Mouse (Mus musculus): ENCODE results near the gene Enah. TPM values are rescaled to one million over a fixed set of nuclear protein-coding genes. Genes with fewer than 3 reads are reported as not detected.

Enah gene
- polyA plus RNA-seq, 1 experiment = 0.01 TPM

- Histone ChIP-seq H3K27me3 (ENCODE audit: control insufficient read depth) (no peaks in the 10 kb centered on the region), H3K4me1 (ENCODE audit: control insufficient read depth) (no peaks in the 10 kb centered on the region), H3K36me3 (ENCODE audit: control insufficient read depth) (no peaks in the 10 kb centered on the region), H3K9me3 (ENCODE audit: control insufficient read depth, low read length) (no peaks in the 10 kb centered on the region), H3K4me3 (replicated peaks) (no peak overlapping the region)
- TF ChIP-seq TAL1 (IDR thresholded peaks at IDR 0.05; ENCODE audit: low read length) (no peak), GATA1 (IDR thresholded peaks at IDR 0.05; ENCODE audit: low read length) (no peak)
Observed at GRCm38 (mm10) chr1:182054651-182055050, 34.9 kb upstream of the Enah start.

DNA sequence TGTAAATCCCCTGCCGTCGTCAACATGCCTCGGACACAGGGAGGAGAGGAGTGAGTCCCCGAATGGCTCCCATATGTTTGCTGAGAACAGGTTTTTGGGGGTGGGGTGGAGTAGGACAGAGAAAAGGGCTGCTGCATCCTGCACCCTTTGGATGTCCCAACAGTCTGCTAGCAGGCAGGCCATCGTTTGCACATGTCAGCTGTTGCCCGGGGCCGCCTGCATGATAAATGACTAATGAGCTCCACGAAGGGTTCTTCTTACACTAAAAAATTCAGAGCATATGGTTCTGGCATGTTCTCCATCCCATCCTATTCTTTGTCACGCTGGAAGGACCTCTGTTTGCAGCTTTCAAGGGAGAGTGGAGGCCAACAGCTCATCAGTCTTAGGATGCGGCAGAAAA, 33.2 kb upstream of the Enah start:
- Histone ChIP-seq H3K4me1 (ENCODE audit: control insufficient read depth) (no peaks in the 10 kb centered on the region), H3K9me3 (ENCODE audit: control insufficient read depth, low read length) (no peaks in the 10 kb centered on the region), H3K4me3 (replicated peaks) (no peak overlapping the region), H3K27me3 (ENCODE audit: control insufficient read depth) (no peaks in the 10 kb centered on the region), H3K36me3 (ENCODE audit: control insufficient read depth) (no peaks in the 10 kb centered on the region)
- TF ChIP-seq TAL1 (IDR thresholded peaks at IDR 0.05; ENCODE audit: low read length) (no peak), GATA1 (IDR thresholded peaks at IDR 0.05; ENCODE audit: low read length) (no peak)

- no peaks in the 10 kb centered on the region for H3K36me3 ChIP-seq (ENCODE audit: control insufficient read depth)
- TF ChIP-seq TAL1 (IDR thresholded peaks at IDR 0.05; ENCODE audit: low read length) (no peak), GATA1 (IDR thresholded peaks at IDR 0.05; ENCODE audit: low read length) (no peak)
- no peaks in the 10 kb centered on the region for H3K9me3 ChIP-seq (ENCODE audit: control insufficient read depth, low read length)
- no peaks in the 10 kb centered on the region for H3K27me3 ChIP-seq (ENCODE audit: control insufficient read depth)
- H3K4me1 ChIP-seq (ENCODE audit: control insufficient read depth) = no peaks in the 10 kb centered on the region
- no peak overlapping the region for H3K4me3 ChIP-seq (replicated peaks)
Observed at GRCm38 (mm10) chr1:182052385-182052784, 32.6 kb upstream of the Enah start.

DNA sequence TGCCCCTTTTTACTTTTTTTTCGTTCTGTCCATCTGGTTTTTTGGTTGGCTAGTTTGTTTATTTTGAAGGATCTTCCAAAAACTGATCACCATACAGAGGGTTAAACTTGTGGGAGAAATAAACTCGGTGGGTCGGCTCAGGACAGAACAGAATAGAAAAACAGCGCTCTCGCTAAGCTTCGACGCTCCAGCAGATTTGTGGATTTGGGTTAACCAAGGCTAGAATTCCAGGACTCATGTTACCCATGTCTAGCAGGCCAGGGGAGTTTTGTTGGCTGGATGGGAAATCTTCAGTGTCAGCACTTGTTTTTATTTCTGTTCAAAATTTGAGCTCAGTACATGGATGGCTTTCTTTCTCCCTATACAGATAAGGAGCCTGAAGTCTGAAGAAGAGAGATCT, 30.0 kb upstream of the Enah start:
- no peaks in the 10 kb centered on the region for H3K36me3 ChIP-seq (ENCODE audit: control insufficient read depth)
- no peak overlapping the region for H3K4me3 ChIP-seq (replicated peaks)
- TF ChIP-seq GATA1 (IDR thresholded peaks at IDR 0.05; ENCODE audit: low read length) = no peak
- TF ChIP-seq TAL1 (IDR thresholded peaks at IDR 0.05; ENCODE audit: low read length) = no peak
- no peaks in the 10 kb centered on the region for H3K4me1 ChIP-seq (ENCODE audit: control insufficient read depth)
- no peaks in the 10 kb centered on the region for H3K9me3 ChIP-seq (ENCODE audit: control insufficient read depth, low read length)
- no peaks in the 10 kb centered on the region for H3K27me3 ChIP-seq (ENCODE audit: control insufficient read depth)

DNA sequence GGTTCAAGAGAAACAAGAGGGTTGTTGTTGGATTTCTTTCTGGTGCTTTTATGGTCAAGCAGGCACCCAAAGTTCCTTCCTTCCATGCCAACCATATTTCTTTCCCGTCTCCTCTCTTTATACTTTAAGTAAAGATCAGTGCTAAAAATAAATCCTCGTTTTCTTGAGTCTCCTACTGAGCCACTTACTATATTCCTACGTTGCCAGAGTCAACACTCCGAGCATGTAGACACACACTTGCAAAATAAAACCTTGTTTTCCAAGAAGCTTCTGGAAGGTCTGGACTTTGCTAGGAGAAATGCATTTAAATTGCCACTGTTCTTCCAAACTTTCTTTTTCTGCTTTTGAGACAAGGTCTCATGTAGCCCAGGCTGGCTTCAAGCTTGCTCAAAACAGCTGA, 28.3 kb upstream of the Enah start:
- no peak overlapping the region for H3K4me3 ChIP-seq (replicated peaks)
- no peaks in the 10 kb centered on the region for H3K27me3 ChIP-seq (ENCODE audit: control insufficient read depth)
- H3K4me1 ChIP-seq (ENCODE audit: control insufficient read depth) = no peaks in the 10 kb centered on the region
- no peaks in the 10 kb centered on the region for H3K36me3 ChIP-seq (ENCODE audit: control insufficient read depth)
- no peak for TF ChIP-seq GATA1 (IDR thresholded peaks at IDR 0.05; ENCODE audit: low read length)
- no peak for TF ChIP-seq TAL1 (IDR thresholded peaks at IDR 0.05; ENCODE audit: low read length)
- H3K9me3 ChIP-seq (ENCODE audit: control insufficient read depth, low read length) = no peaks in the 10 kb centered on the region

- Histone ChIP-seq H3K9me3 (ENCODE audit: control insufficient read depth, low read length) (no peaks in the 10 kb centered on the region), H3K36me3 (ENCODE audit: control insufficient read depth) (no peaks in the 10 kb centered on the region), H3K27me3 (ENCODE audit: control insufficient read depth) (no peaks in the 10 kb centered on the region), H3K4me1 (ENCODE audit: control insufficient read depth) (no peaks in the 10 kb centered on the region), H3K4me3 (replicated peaks) (no peak overlapping the region)
- TF ChIP-seq GATA1 (IDR thresholded peaks at IDR 0.05; ENCODE audit: low read length) (no peak), TAL1 (IDR thresholded peaks at IDR 0.05; ENCODE audit: low read length) (no peak)
Observed at GRCm38 (mm10) chr1:182047016-182047690, 27.4 kb upstream of the Enah start.

DNA sequence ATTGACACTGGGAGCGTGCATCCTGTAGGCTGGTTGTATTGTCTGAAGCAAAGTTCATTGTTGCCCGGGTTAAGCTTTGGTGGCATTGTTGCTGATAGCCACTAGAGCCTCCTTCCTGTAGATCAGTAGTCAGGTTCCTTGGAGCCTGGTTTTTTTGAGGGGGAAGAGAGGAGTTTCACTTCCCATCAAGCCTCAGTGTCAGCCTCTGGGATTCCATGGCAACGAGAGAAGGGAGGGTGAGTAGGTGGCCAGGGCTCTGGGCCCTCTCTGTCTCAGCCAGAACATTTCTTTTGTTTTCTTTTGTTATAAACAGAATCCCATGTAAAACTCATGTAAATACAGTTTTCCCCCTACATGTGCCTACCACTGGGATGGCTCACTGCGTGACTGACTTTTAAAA, 25.4 kb upstream of the Enah start:
- no peaks in the 10 kb centered on the region for H3K4me1 ChIP-seq (ENCODE audit: control insufficient read depth)
- H3K4me3 ChIP-seq (replicated peaks) = no peak overlapping the region
- H3K9me3 ChIP-seq (ENCODE audit: control insufficient read depth, low read length) = no peaks in the 10 kb centered on the region
- TF ChIP-seq TAL1 (IDR thresholded peaks at IDR 0.05; ENCODE audit: low read length) (no peak), GATA1 (IDR thresholded peaks at IDR 0.05; ENCODE audit: low read length) (no peak)
- H3K36me3 ChIP-seq (ENCODE audit: control insufficient read depth) = no peaks in the 10 kb centered on the region
- no peaks in the 10 kb centered on the region for H3K27me3 ChIP-seq (ENCODE audit: control insufficient read depth)

DNA sequence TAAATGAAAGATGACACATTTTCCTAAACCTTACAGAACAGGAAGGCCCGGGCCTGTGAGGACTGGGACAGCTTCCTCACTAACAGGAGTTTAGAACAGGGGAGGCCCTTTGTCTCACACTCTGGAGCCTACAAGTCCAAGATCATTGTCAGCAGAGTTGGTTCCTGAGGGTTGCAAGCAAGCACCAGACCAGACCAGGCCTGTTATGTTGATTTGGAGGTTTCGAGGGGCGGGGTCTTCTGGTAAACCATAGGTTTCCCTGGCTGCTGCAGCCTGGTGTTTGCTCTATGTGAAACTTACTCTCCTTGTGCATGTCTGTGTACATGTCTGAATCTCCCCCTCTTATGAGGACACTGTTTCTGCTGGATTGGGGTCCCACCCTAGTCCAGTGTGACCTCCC, 20.7 kb upstream of the Enah start:
- no peaks in the 10 kb centered on the region for H3K9me3 ChIP-seq (ENCODE audit: control insufficient read depth, low read length)
- no peaks in the 10 kb centered on the region for H3K27me3 ChIP-seq (ENCODE audit: control insufficient read depth)
- H3K4me1 ChIP-seq (ENCODE audit: control insufficient read depth) = no peaks in the 10 kb centered on the region
- TF ChIP-seq GATA1 (IDR thresholded peaks at IDR 0.05; ENCODE audit: low read length) = no peak
- TF ChIP-seq TAL1 (IDR thresholded peaks at IDR 0.05; ENCODE audit: low read length) = no peak
- no peak overlapping the region for H3K4me3 ChIP-seq (replicated peaks)
- H3K36me3 ChIP-seq (ENCODE audit: control insufficient read depth) = no peaks in the 10 kb centered on the region

GRCm38 (mm10) chr1:182031757-182032156, 12.0 kb upstream of the Enah start:
- no peaks in the 10 kb centered on the region for H3K4me1 ChIP-seq (ENCODE audit: control insufficient read depth)
- TF ChIP-seq TAL1 (IDR thresholded peaks at IDR 0.05; ENCODE audit: low read length) (no peak), GATA1 (IDR thresholded peaks at IDR 0.05; ENCODE audit: low read length) (no peak)
- no peak overlapping the region for H3K4me3 ChIP-seq (replicated peaks)
- H3K27me3 ChIP-seq (ENCODE audit: control insufficient read depth) = peaks cover 2% of the 10 kb centered on the region; the same call in 1 of the 2 replicates
- H3K36me3 ChIP-seq (ENCODE audit: control insufficient read depth) = no peaks in the 10 kb centered on the region
- H3K9me3 ChIP-seq (ENCODE audit: control insufficient read depth, low read length) = no peaks in the 10 kb centered on the region

- H3K27me3 ChIP-seq (ENCODE audit: control insufficient read depth) = peaks cover 2% of the 10 kb centered on the region; the same call in 1 of the 2 replicates
- no peaks in the 10 kb centered on the region for H3K9me3 ChIP-seq (ENCODE audit: control insufficient read depth, low read length)
- no peaks in the 10 kb centered on the region for H3K36me3 ChIP-seq (ENCODE audit: control insufficient read depth)
- TF ChIP-seq TAL1 (IDR thresholded peaks at IDR 0.05; ENCODE audit: low read length) (no peak), GATA1 (IDR thresholded peaks at IDR 0.05; ENCODE audit: low read length) (no peak)
- H3K4me1 ChIP-seq (ENCODE audit: control insufficient read depth) = no peaks in the 10 kb centered on the region
- no peak overlapping the region for H3K4me3 ChIP-seq (replicated peaks)
Observed at GRCm38 (mm10) chr1:182031066-182031465, 11.3 kb upstream of the Enah start.

All from erythroblast, embryonic 14.5 days (primary cell).